In genomic region chr14:72532028-72532917, GRCm38 (mm10) we compare ENCODE assay signal across 9 mouse cellular contexts. TPM values are rescaled to one million over a fixed set of nuclear protein-coding genes. Genes with fewer than 3 reads are reported as not detected.
DNase-seq lines count a peak whose midpoint lies in the region; ATAC-seq and TF ChIP-seq lines count a peak whose summit lies in the region.
"Had no signal": no experiment of that assay in that cellular context is flagged by ENCODE, and none has a peak within 500 bp of the region (broad histone marks: within the 10 kb centered on the region; RNA-seq: fewer than 3 reads in every experiment).

No protein-coding gene starts in this region.

- peak overlapping the region; percentile 59 for H3K9ac ChIP-seq in hindbrain, embryonic 15.5 days
- no peak overlapping the region for H3K9ac ChIP-seq in liver, embryonic 11.5 days (ENCODE audit: low read depth, low read length)

- 3% methylated on average over 54 of the region's 54 CpGs for WGBS in hindbrain, embryonic 15.5 days
- WGBS in liver, embryonic 11.5 days: 2% methylated on average over 54 of the region's 54 CpGs

- ATAC-seq in hindbrain, embryonic 15.5 days (ENCODE audit: low FRiP score, low read depth): peak; percentile 93
- peak; percentile 53; the same call in 1 of the 2 replicates for ATAC-seq in liver, embryonic 11.5 days (replicated peaks; ENCODE audit: low FRiP score)

- DNase-seq in adrenal gland, postnatal 10 days: peak; percentile 30
- DNase-seq in adrenal gland, postnatal 25 days: no peak
- DNase-seq in 3134 (ENCODE audit: extremely low read depth, insufficient read length, low spot score) (peak; percentile 7), MN1 (ENCODE audit: low spot score) (no peak)
- DNase-seq in liver, embryonic 11.5 days (ENCODE audit: low spot score): peak; percentile 40
- peak; percentile 12 to 20 for DNase-seq in right cerebral cortex, adult 2 months (ENCODE audit: low spot score in 2 of 2)

- H3K27me3 ChIP-seq in hindbrain, embryonic 15.5 days: peaks cover 4% of the 10 kb centered on the region; the same call in 1 of the 2 replicates
- peaks cover 32% of the 10 kb centered on the region for H3K27me3 ChIP-seq in liver, embryonic 11.5 days (replicated peaks; ENCODE audit: control insufficient read depth, insufficient read depth, low read length)

- no peaks in the 10 kb centered on the region for H3K9me3 ChIP-seq in hindbrain, embryonic 15.5 days
- no peaks in the 10 kb centered on the region for H3K9me3 ChIP-seq in liver, embryonic 11.5 days (ENCODE audit: control insufficient read depth, low read length)

- no peak for TF ChIP-seq POLR2A in cortical plate, adult 2 months (IDR thresholded peaks at IDR 0.05; ENCODE audit: extremely low read depth, insufficient read depth, low read length)

- peak overlapping the region; percentile 28 for H3K4me3 ChIP-seq in cortical plate, adult 2 months (ENCODE audit: insufficient read depth, low read length)
- peak overlapping the region; percentile 58 for H3K4me3 ChIP-seq in hindbrain, embryonic 15.5 days
- peak overlapping the region; percentile 36 for H3K4me3 ChIP-seq in liver, embryonic 11.5 days (ENCODE audit: low read depth, low read length)

- no peaks in the 10 kb centered on the region for H3K36me3 ChIP-seq in hindbrain, embryonic 15.5 days
- no peaks in the 10 kb centered on the region; the same call in 1 of the 2 replicates for H3K36me3 ChIP-seq in liver, embryonic 11.5 days (ENCODE audit: control insufficient read depth, insufficient read depth, low read length)

- H3K27ac ChIP-seq in cortical plate, adult 2 months (ENCODE audit: insufficient read depth, low read length): no peak overlapping the region
- peak overlapping the region; percentile 65 for H3K27ac ChIP-seq in hindbrain, embryonic 15.5 days (replicated peaks)
- no peak overlapping the region for H3K27ac ChIP-seq in liver, embryonic 11.5 days (ENCODE audit: low read depth, low read length)

- H3K4me2 ChIP-seq in hindbrain, embryonic 15.5 days: peak overlapping the region; percentile 94
- H3K4me2 ChIP-seq in liver, embryonic 11.5 days: peak overlapping the region; percentile 66

- no peaks in the 10 kb centered on the region for H3K4me1 ChIP-seq in cortical plate, adult 2 months (ENCODE audit: control insufficient read depth, insufficient read depth, low read length)
- peaks cover 12% of the 10 kb centered on the region for H3K4me1 ChIP-seq in hindbrain, embryonic 15.5 days (replicated peaks)
- H3K4me1 ChIP-seq in liver, embryonic 11.5 days (replicated peaks; ENCODE audit: control insufficient read depth, insufficient read depth, low read length): no peaks in the 10 kb centered on the region; the same call in 1 of the 2 replicates

- no peak for TF ChIP-seq CTCF in cortical plate, adult 2 months (IDR thresholded peaks at IDR 0.05; ENCODE audit: extremely low read depth, insufficient read depth, low read length)

RNA-seq across cellular contexts. Expression of gene Gm9195, which starts 40.6 kb away (rescaled TPM):
- total RNA-seq in adrenal gland, postnatal 10 days (2021): not detected
- total RNA-seq in adrenal gland, postnatal 25 days (2021): not detected in 2 replicates
- under 0.01 TPM in 1 of 2 replicates, not detected in the other for polyA plus RNA-seq in cortical plate, adult 2 months (2012; rRNA removed)
- not detected in 2 replicates for polyA plus RNA-seq in hindbrain, embryonic 15.5 days (2015; fragmentation: Nextera tagmentation; extraction: Ambion mirVana)
- polyA plus RNA-seq in liver, embryonic 11.5 days (2014; fragmentation: Nextera tagmentation; extraction: Ambion mirVana): not detected in 2 replicates
- total RNA-seq: layer of hippocampus, postnatal 10 days had no signal

Comparison
In these comparisons a context has a peak if more than half of its experiments do, and no peak if none do; other contexts are left out.
1. DNase-seq: peak in adrenal gland, postnatal 10 days (single experiment), 3134 (single experiment), liver, embryonic 11.5 days (single experiment) and right cerebral cortex, adult 2 months (2 of 2); none in adrenal gland, postnatal 25 days (single experiment) and MN1 (single experiment).
2. Peak in every context shown above with its lines, with median percentiles within 50 percentile points of each other: H3K4me3 ChIP-seq.